Mouse (Mus musculus): ENCODE results near the gene Zfp385b.

Gene Zfp385b

DNA sequence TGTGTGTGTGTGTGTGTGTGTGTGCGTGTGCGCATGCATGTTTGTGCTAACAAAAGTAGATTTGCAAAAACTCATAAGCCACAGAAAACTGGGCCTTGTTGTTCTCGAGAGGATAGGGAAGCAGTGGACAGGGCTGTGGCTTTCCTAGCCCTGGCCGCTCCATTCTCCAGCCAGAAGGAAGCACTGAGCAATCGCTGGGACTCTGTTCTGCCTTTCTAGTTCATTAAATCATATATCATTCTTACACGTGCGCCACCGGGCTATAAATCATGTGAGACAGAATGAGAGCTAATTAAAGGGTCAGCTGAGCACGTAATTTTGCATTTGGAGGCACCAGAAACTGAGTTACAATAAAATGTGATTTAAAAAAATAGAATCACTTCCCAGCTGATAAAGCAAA, 29.1 kb downstream of the Zfp385b start:
- in situ Hi-C loops (cut with MboI), result no loop called here

DNA sequence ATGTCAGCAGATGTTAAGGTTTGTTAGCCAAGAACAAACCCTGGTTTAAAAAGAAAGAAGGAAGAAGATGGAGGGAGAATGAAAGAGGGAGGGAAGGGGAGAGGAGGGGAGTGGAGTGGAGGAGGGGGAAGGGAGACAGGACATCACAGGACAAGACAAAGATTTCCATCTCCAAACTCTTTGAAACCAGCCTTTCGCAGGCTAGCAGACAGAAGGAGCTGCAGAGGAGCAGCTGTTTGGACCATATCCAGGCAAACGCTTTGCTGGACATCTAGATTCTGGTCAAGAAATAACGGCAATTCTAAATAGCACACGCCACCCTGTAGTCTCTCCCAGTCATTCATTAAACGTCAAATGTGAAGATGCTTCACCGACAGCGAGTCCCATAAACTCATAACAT, 38.0 kb downstream of the Zfp385b start:
- in situ Hi-C loops (cut with MboI), result no loop called here

DNA sequence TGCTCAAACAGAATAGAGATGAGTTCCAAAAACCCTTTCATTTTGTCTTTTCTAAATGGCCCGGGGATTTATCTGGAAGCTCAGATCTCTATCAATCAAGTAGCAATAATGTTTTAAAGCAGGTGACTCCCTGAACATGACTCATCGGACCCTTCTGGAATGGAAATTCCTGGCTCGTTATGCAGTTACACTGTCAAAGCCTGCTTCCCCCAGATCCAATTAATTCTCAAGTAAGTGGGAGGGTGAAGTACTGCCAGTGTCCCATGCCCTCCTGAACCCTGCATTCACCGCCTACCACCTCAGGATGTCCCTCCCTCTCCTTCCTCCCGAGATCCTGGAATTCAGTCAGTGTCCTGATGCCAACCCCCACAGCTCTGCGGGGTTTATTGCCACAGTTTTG, 41.7 kb downstream of the Zfp385b start:
- in situ Hi-C loops (cut with MboI), result no loop called here

DNA sequence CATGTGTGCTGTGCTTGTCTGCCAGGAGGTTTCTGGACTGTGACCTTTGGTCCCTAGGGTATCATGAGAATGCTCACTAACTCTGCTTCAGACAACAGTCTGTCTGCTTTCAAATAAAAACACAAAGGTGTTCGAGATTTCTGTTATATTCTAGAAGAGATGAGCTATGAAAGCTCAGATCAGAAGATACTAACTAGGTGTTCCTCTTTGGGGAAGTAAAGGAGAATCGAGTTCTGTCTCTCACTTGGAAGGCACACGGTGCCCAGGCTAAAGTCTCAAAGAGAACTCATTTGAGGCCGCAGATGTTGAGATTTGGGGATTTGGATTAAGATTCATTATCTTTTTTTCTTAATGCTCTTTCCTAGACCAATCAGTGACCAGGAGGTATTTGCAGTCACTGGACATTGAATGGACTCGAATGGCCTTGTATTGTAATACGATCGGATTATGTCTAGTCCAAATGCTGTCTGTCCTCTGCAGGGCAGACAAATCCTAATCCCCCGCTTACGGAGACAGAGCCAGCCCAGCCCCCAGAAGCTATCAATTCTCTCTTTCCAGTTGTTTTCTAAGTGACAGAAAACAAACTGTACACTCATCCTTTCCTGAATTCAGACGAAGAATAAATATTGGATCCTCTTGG, 42.3 kb downstream of the Zfp385b start:
- in situ Hi-C loops (cut with MboI), result no loop called here

DNA sequence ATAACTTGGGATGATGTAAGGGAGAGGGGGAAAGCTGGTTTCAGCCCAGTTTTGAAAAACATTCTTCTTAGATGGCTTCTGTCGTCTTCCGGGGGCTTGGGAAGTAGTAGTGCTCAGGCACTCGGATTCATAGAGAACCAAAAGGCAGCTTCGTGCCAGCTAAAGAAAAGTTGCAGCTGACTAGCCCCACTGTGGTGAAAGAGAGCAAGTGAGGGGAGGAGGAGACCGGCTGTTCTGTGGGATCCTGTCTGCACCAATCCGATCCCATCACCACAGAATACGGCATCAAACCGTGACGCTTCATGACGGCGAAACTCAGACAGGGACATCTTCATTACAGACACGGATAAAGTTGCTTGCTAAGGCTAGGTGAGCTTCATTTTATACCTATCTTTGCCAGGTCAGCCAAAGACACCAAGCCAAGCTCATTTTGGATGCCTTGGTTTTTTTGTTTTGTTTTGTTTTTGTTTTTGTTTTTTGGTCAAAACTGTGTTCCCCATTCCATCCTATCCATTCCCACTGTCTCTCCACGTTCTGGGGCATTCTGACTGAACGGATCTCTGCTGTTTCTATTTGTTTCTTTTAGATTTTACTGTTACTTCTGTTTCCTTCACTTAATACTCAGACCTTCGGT, 44.1 kb downstream of the Zfp385b start:
- in situ Hi-C loops (cut with MboI), result no loop called here

GRCm38 (mm10) chr2:77770056-77770697, 49.3 kb downstream of the Zfp385b start:
- in situ Hi-C loops (cut with MboI), result no loop called here

- in situ Hi-C loops (cut with MboI), result no loop called here
These were observed 51.0 kb downstream of the Zfp385b start for GRCm38 (mm10) chr2:77768321-77768886.

- in situ Hi-C loops (cut with MboI), result no loop called here
These were observed 57.5 kb downstream of the Zfp385b start for GRCm38 (mm10) chr2:77761967-77762366.

DNA sequence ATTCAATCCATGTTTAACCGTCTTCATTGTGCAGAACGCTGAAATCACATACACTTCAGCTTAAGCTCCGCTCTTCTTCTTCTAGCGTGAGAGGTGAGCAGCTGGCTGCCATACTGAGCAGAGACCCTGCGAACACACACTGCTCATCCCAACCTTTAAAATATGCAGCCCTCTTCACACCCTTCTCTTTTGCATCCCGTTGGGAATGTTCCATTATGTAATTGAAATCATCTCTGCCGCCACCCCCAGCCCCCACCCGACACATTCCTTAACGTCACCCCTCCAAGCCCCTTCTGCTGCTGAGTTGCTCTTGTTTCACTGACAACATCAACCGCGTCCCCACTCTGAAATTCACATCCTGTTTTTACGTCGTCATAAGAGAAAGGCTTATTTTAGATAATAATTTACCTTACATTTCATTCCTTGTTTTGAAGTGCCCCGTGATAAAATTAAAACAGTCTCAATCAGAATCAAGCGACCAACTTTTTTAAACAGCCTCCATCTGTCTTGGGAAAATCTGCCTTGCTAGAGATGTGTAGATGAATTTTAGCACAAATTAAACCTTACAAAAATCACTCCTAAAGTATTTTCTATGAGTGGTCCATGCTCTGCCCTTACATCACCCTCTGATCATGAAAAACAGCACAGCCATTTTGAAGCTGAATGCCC, 60.9 kb downstream of the Zfp385b start:
- in situ Hi-C loops (cut with MboI), result no loop called here

- in situ Hi-C loops (cut with MboI), result no loop called here
These were observed 66.9 kb downstream of the Zfp385b start for GRCm38 (mm10) chr2:77752491-77752890.

- in situ Hi-C loops (cut with MboI), result no loop called here
These were observed 69.8 kb downstream of the Zfp385b start for GRCm38 (mm10) chr2:77749631-77750030.

DNA sequence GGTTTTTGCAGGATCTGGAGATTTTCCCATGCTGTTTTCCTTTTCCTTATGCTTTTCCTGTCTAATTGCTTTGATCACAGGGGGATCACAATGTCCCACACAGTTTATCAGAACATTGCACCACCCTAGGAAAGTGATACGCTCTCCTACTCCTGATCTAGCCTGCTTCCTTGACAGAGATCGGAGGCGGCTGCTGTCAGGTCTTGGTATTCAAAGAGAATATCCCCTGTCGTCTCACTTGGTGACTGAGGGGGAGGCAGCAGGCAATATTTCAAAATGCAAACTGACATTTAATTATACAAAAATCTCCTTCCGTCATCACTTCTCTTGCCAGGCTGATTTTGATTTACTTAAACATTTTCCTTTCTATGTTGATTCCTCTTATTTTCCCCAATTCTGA, 73.0 kb downstream of the Zfp385b start:
- in situ Hi-C loops (cut with MboI), result no loop called here

GRCm38 (mm10) chr2:77745246-77745645, 74.2 kb downstream of the Zfp385b start:
- in situ Hi-C loops (cut with MboI), result no loop called here

DNA sequence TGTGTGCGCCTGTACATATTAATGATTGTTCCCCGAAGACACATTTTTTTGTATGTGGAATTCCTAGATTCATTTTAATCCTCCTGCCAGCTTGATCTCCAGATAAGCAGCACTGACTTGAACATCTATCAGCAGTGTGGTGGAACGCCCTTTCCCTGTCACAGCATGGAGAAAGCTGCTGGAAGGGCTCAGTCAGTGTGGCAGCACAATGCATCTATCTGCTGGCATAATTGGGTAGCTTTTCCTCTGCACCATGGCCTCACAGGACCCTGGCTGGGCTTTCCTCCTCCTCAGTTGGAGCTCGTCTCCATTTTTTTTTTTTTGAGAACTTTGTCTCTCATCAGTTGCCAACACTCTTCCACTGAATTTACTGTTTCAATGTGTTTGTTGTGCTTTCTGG, 77.1 kb downstream of the Zfp385b start:
- in situ Hi-C loops (cut with MboI), result no loop called here

GRCm38 (mm10) chr2:77730196-77730595, 89.2 kb downstream of the Zfp385b start:
- in situ Hi-C loops (cut with MboI), result no loop called here

DNA sequence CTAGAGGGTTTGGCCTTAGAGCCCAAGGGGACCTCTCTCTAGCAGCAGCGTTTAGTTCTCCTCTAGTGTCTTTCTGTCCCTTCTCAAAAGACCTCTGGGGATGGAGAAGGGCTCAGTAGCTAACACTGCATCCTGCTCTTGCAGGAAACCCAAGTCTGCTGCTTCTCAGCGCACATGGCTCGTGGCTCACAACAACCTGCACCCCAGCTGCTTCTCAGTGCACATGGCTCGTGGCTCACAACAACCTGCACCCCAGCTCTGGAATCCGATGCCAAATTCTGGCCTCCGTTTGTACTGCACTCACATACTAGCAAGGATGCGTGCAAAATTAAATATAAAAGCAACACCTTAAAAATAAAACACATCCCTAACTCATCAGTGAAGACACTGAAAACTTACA, 92.6 kb downstream of the Zfp385b start:
- in situ Hi-C loops (cut with MboI), result no loop called here

DNA sequence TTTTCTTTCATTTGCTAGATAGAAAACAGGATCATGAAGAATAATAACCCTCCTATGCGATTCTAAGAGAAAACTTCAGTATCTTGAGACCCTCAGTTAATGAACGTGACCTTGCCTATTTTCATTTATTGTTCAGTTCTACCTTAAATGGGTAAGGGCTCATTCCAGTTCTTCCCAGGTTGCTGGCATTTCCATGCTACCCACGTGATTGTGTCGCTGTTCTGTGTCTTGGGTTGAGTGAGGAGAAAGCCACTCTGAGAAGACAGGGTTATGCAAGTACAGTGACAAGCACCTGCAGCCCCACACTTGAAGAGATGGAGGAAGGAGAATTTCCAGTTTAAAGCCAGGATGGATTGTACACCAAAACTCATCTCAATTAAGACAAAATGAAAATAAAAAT, 98.6 kb downstream of the Zfp385b start:
- in situ Hi-C loops (cut with MboI), result no loop called here

DNA sequence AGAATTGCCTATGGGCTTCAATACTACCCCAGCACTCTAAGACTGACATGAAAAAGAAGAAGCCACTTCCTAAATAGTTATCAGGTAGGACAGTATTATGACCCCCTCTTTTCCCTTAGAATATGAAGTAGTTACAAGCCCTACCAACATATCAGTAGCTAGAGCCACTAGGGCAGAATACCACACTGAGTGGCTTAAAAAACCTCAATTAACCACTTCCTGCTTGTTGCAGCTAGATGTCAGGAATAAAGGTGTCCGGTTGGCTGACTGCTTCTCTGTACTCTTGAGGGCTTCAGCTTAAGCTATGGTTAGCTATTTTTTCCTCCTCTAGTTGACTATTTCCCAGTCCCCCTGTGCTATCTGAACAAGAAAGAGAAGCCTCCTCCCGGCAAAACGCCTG, 103.1 kb downstream of the Zfp385b start:
- in situ Hi-C loops (cut with MboI), result no loop called here

GRCm38 (mm10) chr2:77713886-77714285, 105.6 kb downstream of the Zfp385b start:
- in situ Hi-C loops (cut with MboI), result no loop called here

GRCm38 (mm10) chr2:77711751-77712150, 107.7 kb downstream of the Zfp385b start:
- in situ Hi-C loops (cut with MboI), result no loop called here

DNA sequence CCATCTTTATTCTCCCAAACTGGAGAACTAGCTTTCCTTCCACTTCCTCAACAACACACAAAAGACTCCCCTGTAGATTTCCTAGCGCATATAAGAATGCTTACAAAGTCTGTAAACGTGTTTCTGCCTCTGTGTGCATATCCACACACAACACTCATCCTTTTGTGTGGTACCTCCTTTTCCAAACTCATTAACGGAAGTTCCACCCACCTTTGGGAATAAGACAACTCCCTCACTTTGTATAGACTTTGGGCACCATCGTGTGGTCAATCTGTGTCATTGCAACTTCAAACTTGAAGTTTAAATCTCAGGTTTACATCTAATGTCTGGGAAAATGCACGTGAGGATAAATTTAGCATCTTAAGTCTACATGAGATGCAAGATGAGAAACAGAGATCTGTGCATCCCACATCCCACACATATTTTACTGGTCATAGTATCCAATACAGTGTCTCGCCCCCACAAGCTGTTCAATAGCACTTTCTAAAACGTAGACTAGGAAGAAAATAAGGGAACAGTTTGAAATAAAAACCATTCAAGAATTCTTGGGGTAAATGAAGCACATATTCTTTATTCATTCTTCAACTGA, 110.1 kb downstream of the Zfp385b start:
- in situ Hi-C loops (cut with MboI), result no loop called here

DNA sequence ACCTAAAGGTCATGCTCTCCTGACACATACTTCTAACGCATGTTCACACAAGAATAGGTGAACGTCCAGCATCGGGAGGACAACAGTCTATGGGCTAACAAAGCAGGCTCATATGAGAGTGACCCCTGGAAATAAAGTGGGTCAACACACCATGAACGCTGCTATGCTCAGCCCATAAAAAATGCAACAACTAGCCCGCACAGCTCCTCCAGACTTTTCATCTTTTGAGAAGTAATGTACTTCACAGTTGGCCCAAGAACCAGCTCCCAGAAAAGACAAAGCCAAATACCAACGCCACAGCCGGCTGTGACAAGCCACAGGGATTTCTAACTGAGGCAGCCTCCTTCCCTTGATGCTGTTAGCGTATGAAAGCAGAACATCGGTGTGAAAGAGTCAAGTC, 112.3 kb downstream of the Zfp385b start:
- in situ Hi-C loops (cut with MboI), result no loop called here

Data from mature B cell (primary cell).